Mouse (Mus musculus): ENCODE data around the gene Nasp. TPM values are rescaled to one million over a fixed set of nuclear protein-coding genes. Genes with fewer than 3 reads are reported as not detected.

The Nasp gene
- polyA plus RNA-seq, 1 experiment from 2014 or later: 116 TPM

DNA sequence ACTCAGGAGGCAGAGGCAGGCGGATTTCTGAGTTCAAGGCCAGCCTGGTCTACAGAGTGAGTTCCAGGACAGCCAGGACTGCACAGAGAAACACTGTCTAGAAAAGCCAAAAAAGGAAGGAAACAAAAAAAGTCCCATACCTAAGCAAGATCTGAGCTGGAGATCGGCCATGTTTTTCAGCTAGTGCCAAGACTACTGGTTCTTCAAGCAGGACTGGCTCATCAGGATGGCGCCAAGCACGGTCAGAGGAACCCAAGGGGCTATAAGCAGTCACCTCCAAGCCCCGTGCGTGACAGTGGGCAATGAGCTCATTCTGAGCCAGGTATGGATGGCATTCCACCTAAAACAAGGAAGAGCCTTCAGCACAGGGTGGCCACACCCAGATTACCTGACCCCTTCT, 11.1 kb upstream of the Nasp start:
- Histone ChIP-seq H3K4me1 (replicated peaks) (no peaks in the 10 kb centered on the region), H3K9me3 (replicated peaks) (no peaks in the 10 kb centered on the region), H3K4me3 (no peak overlapping the region), H3K4me2 (no peak overlapping the region), H3K27ac (ENCODE audit: poor library complexity, severe bottlenecking) (no peak overlapping the region), H3K27me3 (replicated peaks) (no peaks in the 10 kb centered on the region), H3K36me3 (peaks cover 92% of the 10 kb centered on the region), H3K9ac (no peak overlapping the region)
- WGBS: 94% methylated on average over 6 of the region's 6 CpGs
- no peak for ATAC-seq (ENCODE audit: insufficient number of reproducible peaks, low FRiP score)

DNA sequence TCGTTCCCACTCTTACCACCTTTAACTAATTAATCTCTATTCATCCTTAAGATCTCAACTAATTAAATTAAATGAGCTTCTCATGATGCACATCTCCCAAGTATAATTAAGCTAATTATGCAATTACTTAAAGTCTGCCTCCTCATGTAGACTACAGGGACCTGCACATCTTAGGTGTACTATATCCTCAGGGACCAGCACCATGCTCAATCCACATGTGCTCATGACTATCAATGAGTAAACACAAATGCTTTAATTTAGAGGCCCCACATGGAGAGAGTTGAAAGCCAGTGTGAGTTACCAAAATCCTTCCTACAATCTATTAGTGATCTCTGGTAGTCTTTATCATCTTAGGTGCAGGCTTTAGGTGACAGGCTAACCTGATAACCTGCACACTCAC, 7.5 kb upstream of the Nasp start:
- Histone ChIP-seq H3K4me1 (replicated peaks) (no peaks in the 10 kb centered on the region), H3K4me3 (no peak overlapping the region), H3K9me3 (replicated peaks) (no peaks in the 10 kb centered on the region), H3K27me3 (replicated peaks) (no peaks in the 10 kb centered on the region), H3K27ac (ENCODE audit: poor library complexity, severe bottlenecking) (no peak overlapping the region), H3K9ac (no peak overlapping the region), H3K4me2 (no peak overlapping the region), H3K36me3 (peaks cover 79% of the 10 kb centered on the region)
- no peak for ATAC-seq (ENCODE audit: insufficient number of reproducible peaks, low FRiP score)
- 95% methylated on average over 1 of the region's 1 CpGs for WGBS

DNA sequence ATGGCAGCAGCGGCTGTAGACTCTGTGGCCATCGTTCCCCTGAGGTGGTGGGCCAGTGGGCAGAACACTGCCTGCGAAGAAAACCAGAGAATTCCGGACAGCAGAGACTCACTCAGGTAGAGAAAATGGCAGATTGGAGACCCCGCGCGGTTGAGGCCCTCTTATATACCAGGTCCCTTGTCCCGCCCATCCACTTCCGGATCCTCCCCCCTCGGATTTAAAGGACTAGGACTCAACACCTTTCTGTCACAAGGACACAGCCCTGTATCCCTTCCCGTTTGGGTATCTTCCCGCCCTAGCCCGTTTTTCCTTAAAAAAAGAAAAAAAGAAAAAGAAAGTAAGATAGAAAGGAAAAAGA, 403 bp downstream of the Nasp start:
- H3K9ac ChIP-seq: peak overlapping the region; percentile 98
- peak overlapping the region; percentile 99 for H3K27ac ChIP-seq (ENCODE audit: poor library complexity, severe bottlenecking)
- H3K4me1 ChIP-seq (replicated peaks): peaks cover 14% of the 10 kb centered on the region
- H3K9me3 ChIP-seq (replicated peaks): no peaks in the 10 kb centered on the region
- H3K27me3 ChIP-seq (replicated peaks): no peaks in the 10 kb centered on the region
- H3K4me2 ChIP-seq: peak overlapping the region; percentile 88
- ATAC-seq (ENCODE audit: insufficient number of reproducible peaks, low FRiP score): peak; percentile 92
- peaks cover 19% of the 10 kb centered on the region for H3K36me3 ChIP-seq
- WGBS: under 1% methylated on average over 13 of the region's 13 CpGs
- H3K4me3 ChIP-seq: peak overlapping the region; percentile 99

DNA sequence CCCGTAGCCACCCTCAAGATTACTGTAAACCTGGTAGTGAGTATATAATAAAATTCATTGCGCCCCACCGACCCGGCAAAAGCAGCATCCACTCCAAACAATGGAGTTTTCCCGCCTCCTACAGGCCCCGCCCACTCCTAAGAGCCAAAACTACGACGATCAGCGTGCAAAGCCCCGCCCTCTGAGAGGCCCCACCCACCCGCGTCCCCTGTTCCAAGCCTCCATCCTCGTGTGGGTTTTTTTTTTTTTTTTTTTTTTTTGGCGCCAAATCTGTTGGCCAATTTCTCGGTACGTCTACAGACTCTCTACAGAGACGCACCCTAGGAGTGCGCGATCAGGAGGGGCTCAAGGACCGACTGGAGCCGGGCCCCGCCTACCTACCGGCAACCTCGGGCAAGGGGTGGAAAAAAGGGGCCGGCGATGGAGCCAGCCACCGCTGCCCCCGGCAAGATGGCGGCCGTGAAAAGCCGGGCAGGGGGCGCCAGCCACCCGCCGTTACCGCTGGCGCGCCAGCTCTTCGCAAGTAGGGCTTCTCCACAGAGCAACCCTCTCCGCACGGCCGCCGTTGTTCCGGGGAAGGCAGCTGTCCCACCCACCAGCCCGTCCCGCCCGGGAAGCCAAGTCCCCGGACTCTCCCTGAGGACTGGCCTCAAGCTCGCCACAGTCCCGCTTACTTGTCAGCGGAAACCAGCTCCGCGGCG, 933 bp downstream of the Nasp start:
- H3K27ac ChIP-seq (ENCODE audit: poor library complexity, severe bottlenecking): peak overlapping the region; percentile 99
- H3K9me3 ChIP-seq (replicated peaks): no peaks in the 10 kb centered on the region
- H3K4me1 ChIP-seq (replicated peaks): peaks cover 14% of the 10 kb centered on the region
- peaks cover 17% of the 10 kb centered on the region for H3K36me3 ChIP-seq
- under 1% methylated on average over 53 of the region's 53 CpGs for WGBS
- H3K27me3 ChIP-seq (replicated peaks): no peaks in the 10 kb centered on the region
- peak overlapping the region; percentile 98 for H3K9ac ChIP-seq
- peak; percentile 83 for ATAC-seq (ENCODE audit: insufficient number of reproducible peaks, low FRiP score)
- H3K4me3 ChIP-seq: peak overlapping the region; percentile 99
- H3K4me2 ChIP-seq: peak overlapping the region; percentile 88

DNA sequence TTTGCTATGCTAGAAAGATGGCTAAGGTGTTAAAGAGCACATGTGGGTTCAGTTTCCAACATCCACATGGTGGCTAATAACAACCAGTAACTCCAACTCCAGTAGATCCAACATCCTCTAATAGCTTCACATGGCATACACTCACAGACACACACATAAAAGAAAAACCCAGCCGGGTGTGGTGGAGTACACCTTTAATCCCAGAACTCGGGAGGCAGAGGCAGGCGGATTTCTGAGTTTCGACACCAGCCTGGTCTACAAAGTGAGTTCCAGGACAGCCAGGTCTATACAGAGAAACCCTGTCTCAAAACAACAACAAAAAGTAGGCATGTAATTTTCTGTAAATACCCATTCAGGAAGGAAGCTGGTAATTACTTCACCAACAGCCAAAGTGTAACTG, 2.9 kb downstream of the Nasp start:
- Histone ChIP-seq H3K9me3 (replicated peaks) (no peaks in the 10 kb centered on the region), H3K9ac (no peak overlapping the region), H3K4me1 (replicated peaks) (peaks cover 14% of the 10 kb centered on the region), H3K36me3 (peaks cover 30% of the 10 kb centered on the region), H3K27ac (ENCODE audit: poor library complexity, severe bottlenecking) (no peak overlapping the region), H3K27me3 (replicated peaks) (no peaks in the 10 kb centered on the region), H3K4me2 (no peak overlapping the region), H3K4me3 (no peak overlapping the region)
- 95% methylated on average over 4 of the region's 4 CpGs for WGBS
- ATAC-seq (ENCODE audit: insufficient number of reproducible peaks, low FRiP score): no peak

DNA sequence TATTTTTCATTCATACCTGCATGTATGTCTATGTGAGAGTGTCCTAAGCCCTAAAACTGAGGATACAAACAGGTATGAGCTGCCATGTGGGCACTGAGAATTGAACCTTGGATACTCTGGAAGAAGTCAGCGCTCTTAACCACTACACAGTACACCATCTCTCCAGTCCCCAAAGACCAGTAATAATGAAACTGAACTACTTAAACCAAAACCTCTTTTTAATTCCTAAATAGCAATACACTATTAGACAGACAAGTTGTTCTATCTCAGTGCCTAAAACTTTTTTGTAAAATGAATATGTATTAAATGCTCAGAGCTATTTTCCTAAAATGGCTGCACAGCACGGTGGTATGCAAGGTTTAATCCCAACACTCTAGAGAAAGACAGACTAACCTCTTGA, 12.5 kb downstream of the Nasp start:
- Histone ChIP-seq H3K27me3 (replicated peaks) (no peaks in the 10 kb centered on the region), H3K4me2 (no peak overlapping the region), H3K9me3 (replicated peaks) (no peaks in the 10 kb centered on the region), H3K4me1 (replicated peaks) (no peaks in the 10 kb centered on the region), H3K9ac (no peak overlapping the region), H3K27ac (ENCODE audit: poor library complexity, severe bottlenecking) (no peak overlapping the region), H3K36me3 (peaks cover 70% of the 10 kb centered on the region), H3K4me3 (no peak overlapping the region)
- WGBS: 95% methylated on average over 2 of the region's 2 CpGs
- no peak for ATAC-seq (ENCODE audit: insufficient number of reproducible peaks, low FRiP score)

DNA sequence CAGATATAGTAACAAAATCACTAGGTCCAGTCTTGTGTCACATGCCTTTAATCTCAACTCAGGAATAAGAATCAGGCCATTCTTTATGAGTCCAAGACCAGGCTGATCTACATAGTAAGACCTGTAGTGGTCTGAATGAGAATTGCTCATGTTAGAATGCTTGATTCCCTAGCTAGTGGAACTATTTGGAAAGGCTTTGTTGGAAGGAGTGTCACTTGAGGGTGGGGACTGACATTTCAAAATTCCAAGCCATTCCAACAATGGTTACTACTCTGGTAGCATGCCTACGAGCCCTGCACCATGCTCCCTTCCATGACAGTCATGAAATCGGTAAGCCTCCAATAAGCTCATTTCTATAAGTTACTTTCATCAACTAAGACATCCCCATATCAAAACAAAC, 15.1 kb downstream of the Nasp start:
- Histone ChIP-seq H3K4me1 (replicated peaks) (no peaks in the 10 kb centered on the region), H3K4me3 (no peak overlapping the region), H3K27ac (ENCODE audit: poor library complexity, severe bottlenecking) (no peak overlapping the region), H3K36me3 (peaks cover 67% of the 10 kb centered on the region), H3K9ac (no peak overlapping the region), H3K9me3 (replicated peaks) (no peaks in the 10 kb centered on the region), H3K4me2 (no peak overlapping the region), H3K27me3 (replicated peaks) (no peaks in the 10 kb centered on the region)
- 84% methylated on average over 2 of the region's 2 CpGs for whole genome bisulfite sequencing
- no peak for ATAC-seq (ENCODE audit: insufficient number of reproducible peaks, low FRiP score)

DNA sequence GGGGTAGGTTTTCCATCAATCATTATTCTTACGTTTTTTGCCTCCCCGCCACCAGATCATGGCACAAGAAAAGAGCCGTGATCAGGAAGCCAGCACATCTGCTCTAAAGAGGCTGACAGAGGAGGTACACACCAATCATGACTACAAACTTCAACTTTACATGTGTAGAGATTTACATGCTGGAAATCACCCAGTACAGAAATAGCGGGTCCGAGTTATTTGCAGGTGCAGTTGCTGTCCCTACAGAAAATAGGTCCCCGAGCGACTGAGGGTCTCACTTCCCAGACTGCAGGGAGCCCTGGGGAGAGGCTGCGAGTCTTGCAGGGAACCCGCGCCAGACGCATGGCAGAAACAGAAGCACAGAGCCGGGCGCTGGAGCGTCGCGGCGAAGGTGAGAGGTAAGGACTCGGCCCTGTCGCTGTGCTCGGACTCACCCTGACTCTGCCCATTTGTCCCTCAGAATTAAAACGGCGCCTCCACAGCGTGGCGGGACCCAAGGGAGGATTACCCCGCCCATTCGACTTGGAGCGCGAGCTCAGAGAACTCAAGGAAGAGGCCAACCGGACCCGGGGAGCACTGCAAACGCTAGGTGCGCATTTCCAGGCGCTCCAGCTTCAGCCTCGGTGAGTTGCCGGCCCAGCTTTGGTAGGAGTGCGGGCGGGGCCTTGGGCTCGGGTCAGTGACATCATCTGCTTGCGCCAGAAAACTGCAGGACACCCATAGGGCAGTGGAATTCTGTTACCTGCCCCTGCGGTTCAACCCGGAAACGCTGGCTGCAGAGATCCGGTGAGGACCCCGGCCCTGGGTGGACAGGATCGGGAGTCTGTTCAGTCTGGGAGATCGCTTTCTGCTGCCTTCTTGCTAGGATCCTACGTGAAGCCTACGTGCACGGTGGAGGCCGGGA, 30.5 kb downstream of the Nasp start:
- Histone ChIP-seq H3K36me3 (peaks cover 49% of the 10 kb centered on the region), H3K4me1 (replicated peaks) (peaks cover 23% of the 10 kb centered on the region), H3K9ac (peak overlapping the region; percentile 90), H3K9me3 (replicated peaks) (no peaks in the 10 kb centered on the region), H3K27me3 (replicated peaks) (no peaks in the 10 kb centered on the region), H3K4me2 (peak overlapping the region; percentile 86), H3K27ac (ENCODE audit: poor library complexity, severe bottlenecking) (peak overlapping the region; percentile 87), H3K4me3 (peak overlapping the region; percentile 65)
- peak; percentile 94 for ATAC-seq (ENCODE audit: insufficient number of reproducible peaks, low FRiP score)
- WGBS: 1% methylated on average over 50 of the region's 50 CpGs

DNA sequence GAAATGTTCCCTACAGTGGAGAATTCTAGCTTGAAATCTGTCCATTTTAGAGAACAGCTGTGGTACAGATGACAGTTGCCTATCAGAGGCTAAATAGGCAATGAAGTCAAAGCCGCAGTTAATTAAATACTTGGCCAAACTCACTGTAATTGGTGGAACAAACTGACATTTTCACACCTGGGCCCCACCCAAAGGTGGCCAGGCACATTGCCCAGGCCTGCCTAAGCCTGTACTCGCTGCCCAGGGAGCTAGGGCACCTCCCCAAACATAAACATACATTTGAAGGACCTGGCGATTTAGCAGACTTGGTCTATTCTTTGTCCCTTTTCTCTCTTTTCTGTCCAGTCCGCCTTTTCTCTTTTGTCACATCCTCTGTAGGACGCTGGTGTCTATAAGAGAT, 31.4 kb downstream of the Nasp start, which contains the start of gene Ccdc17:
Gene Ccdc17, plus strand, starts transcription at position 276 of the 400 bp plus-strand sequence.
- peak within 1 kb of the TSS; percentile 87 for H3K27ac ChIP-seq (ENCODE audit: poor library complexity, severe bottlenecking)

DNA sequence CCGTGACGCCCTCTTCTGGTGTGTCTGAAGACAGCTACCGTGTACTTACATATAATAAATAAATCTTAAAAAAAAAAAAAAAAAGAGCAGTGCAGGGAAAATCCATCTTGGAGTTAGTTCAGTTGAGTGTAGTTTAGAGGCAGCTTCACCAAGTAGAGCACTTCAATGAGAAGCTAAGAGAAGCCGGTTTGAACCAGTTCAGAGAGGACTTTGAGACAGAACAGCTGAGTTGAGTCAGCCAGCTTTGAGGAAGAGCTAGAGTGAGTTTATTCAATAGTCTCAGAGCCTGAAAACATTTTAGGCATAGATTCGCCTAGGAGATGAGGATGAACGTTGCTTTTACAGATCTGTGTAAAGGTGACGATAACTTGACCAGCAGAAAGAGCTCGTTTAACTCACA, 31.9 kb downstream of the Nasp start:
- WGBS: 77% methylated on average over 8 of the region's 8 CpGs
- H3K4me1 ChIP-seq (replicated peaks): peaks cover 23% of the 10 kb centered on the region
- H3K27me3 ChIP-seq (replicated peaks): no peaks in the 10 kb centered on the region
- H3K36me3 ChIP-seq: peaks cover 49% of the 10 kb centered on the region
- H3K9ac ChIP-seq: no peak overlapping the region
- no peak overlapping the region for H3K4me2 ChIP-seq
- no peak overlapping the region for H3K27ac ChIP-seq (ENCODE audit: poor library complexity, severe bottlenecking)
- ATAC-seq (ENCODE audit: insufficient number of reproducible peaks, low FRiP score): no peak
- no peaks in the 10 kb centered on the region for H3K9me3 ChIP-seq (replicated peaks)
- no peak overlapping the region for H3K4me3 ChIP-seq

More for the DNA sequence above, 31.4 kb downstream of the Nasp start, which contains the start of gene Ccdc17:
- Histone ChIP-seq H3K4me1 (replicated peaks) (peaks cover 23% of the 10 kb centered on the region), H3K36me3 (peaks cover 49% of the 10 kb centered on the region), H3K27me3 (replicated peaks) (no peaks in the 10 kb centered on the region), H3K4me3 (peak within 1 kb of the TSS; percentile 65), H3K9me3 (replicated peaks) (no peaks in the 10 kb centered on the region), H3K9ac (peak within 1 kb of the TSS; percentile 90), H3K4me2 (peak within 1 kb of the TSS; percentile 86)
- ATAC-seq (ENCODE audit: insufficient number of reproducible peaks, low FRiP score): no peak
- 24% methylated on average over 5 of the region's 5 CpGs for WGBS

DNA sequence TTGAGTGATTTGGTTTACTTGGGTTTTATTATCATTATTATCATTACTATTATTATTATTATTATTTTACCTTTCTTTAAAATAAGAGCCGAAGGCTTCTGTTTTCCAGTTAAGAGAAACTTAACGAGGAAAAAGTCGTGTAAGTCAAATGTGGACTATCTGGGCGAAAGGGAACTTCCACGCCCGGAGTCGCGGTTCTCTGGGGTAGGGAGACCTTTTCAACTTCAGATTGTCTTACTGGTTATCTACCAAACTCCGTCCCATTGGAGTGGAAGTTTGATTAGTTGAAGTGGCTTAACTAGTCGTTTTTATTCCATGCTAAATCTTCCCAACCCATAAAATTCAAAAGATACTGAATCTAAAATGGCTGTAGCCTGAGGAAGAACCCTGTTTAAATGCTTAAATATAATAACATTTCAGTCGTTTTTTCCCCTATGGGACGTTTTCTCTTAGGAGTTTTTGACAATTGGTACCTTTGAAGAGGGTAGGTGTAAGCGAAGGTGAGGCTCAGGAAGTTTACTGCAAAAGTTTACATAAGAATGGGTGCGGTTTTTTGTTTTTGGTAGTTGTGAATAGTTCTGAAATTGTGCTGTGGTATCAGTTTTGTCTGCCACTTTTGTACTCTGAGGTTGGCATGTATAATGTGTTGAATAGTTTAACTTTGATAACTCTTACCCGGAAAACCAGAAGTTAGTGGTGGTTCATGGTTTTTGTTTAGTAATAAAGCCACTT, 69.4 kb downstream of the Nasp start:
- peaks cover 23% of the 10 kb centered on the region for H3K36me3 ChIP-seq
- peak overlapping the region; percentile 80 for H3K4me2 ChIP-seq
- 3% methylated on average over 15 of the region's 15 CpGs for WGBS
- 0 out of 2 replicates have a peak, but pooled peaks cover 2% of the 10 kb centered on the region for H3K4me1 ChIP-seq (replicated peaks)
- H3K27ac ChIP-seq (ENCODE audit: poor library complexity, severe bottlenecking): peak overlapping the region; percentile 98
- no peaks in the 10 kb centered on the region for H3K27me3 ChIP-seq (replicated peaks)
- H3K9ac ChIP-seq: peak overlapping the region; percentile 86
- no peak for ATAC-seq (ENCODE audit: insufficient number of reproducible peaks, low FRiP score)
- H3K9me3 ChIP-seq (replicated peaks): no peaks in the 10 kb centered on the region
- peak overlapping the region; percentile 79 for H3K4me3 ChIP-seq

Measured in heart, embryonic 12.5 days (tissue).